Mouse (Mus musculus): ENCODE measurements around the gene Hlx. TPM values are rescaled to one million over a fixed set of nuclear protein-coding genes. Genes with fewer than 3 reads are reported as not detected.
A peak's percentile ranks its signal among the peaks of the same experiment; 100 is the strongest.

Hlx gene
- polyA plus RNA-seq, 1 experiment from 2014 or later, result 12.7 TPM

- H3K9me3 ChIP-seq (replicated peaks; ENCODE audit: low read length), result no peaks in the 10 kb centered on the region
- ATAC-seq (replicated peaks; ENCODE audit: low FRiP score, low read depth), result peak; percentile 35; the same call in 1 of the 2 replicates
- H3K36me3 ChIP-seq (ENCODE audit: insufficient read depth, low read length), result no peaks in the 10 kb centered on the region
- no peak for DNase-seq (ENCODE audit: low spot score)
- no peak for TF ChIP-seq CTCF (IDR thresholded peaks at IDR 0.05; ENCODE audit: low read depth)
- peaks cover 12% of the 10 kb centered on the region; the same call in 1 of the 2 replicates for H3K27me3 ChIP-seq (ENCODE audit: insufficient read depth, low read length)
- 0 out of 2 replicates have a peak, but pooled peaks cover 4% of the 10 kb centered on the region for H3K4me1 ChIP-seq (replicated peaks; ENCODE audit: insufficient read depth, low read length)
- no peak overlapping the region for H3K9ac ChIP-seq (ENCODE audit: low read depth, low read length)
- peak overlapping the region; percentile 12 for H3K4me2 ChIP-seq (ENCODE audit: low read length)
- WGBS, result 8% methylated on average over 9 of the region's 9 CpGs
- H3K4me3 ChIP-seq (replicated peaks; ENCODE audit: low read depth, low read length), result no peak overlapping the region
- H3K27ac ChIP-seq, result no peak overlapping the region
Observed at GRCm38 (mm10) chr1:184771891-184772249, 39.5 kb upstream of the Hlx start.

DNA sequence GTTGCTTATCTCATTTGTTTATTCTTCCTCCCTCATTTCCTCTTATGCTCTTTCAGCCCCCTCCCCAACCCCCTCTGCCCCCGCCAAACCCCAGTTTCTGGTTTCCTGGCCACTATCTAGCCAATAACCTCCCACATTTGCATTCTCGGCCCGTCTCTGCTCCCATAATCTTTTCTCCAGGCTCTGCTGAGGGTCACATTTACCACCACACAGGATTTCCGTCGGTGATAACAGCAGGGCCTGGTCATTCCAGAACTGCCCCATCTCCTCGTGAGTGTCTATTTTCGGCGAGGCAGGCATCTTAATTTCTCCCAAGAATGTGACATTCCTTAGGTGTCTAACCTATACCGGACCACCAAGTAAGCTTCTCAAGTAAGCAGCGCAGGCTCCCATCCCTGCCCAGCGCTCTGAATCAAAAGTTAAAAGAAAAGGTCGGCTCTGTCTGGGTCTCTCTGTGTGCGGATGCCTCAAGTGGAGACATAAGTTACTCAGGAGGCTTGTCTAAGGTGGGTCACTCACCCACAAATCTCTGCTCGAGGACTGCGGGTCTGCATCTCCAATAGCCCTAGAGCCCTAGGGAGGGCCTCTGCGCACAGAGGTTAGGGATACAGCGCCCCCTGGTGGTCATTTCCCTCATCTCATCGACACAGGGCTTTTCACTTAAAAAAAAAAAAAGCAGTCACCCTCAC, 38.9 kb upstream of the Hlx start:
- 0 out of 2 replicates have a peak overlapping the region, but pooled peaks have one; percentile 11 for H3K27ac ChIP-seq

DNA sequence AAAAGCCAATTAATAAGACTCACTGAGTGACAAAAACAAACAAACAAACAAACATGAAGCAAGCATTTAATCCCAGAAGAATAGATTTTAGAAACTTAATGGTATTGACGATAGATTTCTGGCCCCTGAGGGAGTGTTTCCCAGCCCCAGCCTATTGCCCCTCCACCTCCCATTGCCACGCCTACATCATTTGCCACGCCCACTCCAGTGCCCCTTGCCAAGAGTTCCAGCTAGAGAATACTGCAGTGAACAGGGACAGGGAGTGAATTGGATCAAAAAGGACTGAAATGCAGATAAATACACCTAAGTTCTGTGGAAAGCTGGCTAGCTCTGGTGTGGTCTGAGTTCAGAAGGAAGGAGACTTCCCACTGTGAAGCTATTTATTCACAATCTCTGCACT, 31.4 kb upstream of the Hlx start:
- TF ChIP-seq CTCF (IDR thresholded peaks at IDR 0.05; ENCODE audit: low read depth), result no peak
- H3K4me1 ChIP-seq (replicated peaks; ENCODE audit: insufficient read depth, low read length), result no peaks in the 10 kb centered on the region
- no peaks in the 10 kb centered on the region for H3K9me3 ChIP-seq (replicated peaks; ENCODE audit: low read length)
- no peaks in the 10 kb centered on the region for H3K27me3 ChIP-seq (ENCODE audit: insufficient read depth, low read length)
- H3K4me2 ChIP-seq (ENCODE audit: low read length), result no peak overlapping the region
- no peaks in the 10 kb centered on the region for H3K36me3 ChIP-seq (ENCODE audit: insufficient read depth, low read length)
- ATAC-seq (replicated peaks; ENCODE audit: low FRiP score, low read depth), result no peak
- no peak overlapping the region for H3K4me3 ChIP-seq (replicated peaks; ENCODE audit: low read depth, low read length)
- no peak overlapping the region for H3K9ac ChIP-seq (ENCODE audit: low read depth, low read length)
- 40% methylated on average over 3 of the region's 3 CpGs for WGBS
- no peak overlapping the region for H3K27ac ChIP-seq
- no peak for DNase-seq (ENCODE audit: low spot score)

More for the DNA sequence above, 38.9 kb upstream of the Hlx start:
- no peaks in the 10 kb centered on the region for H3K36me3 ChIP-seq (ENCODE audit: insufficient read depth, low read length)
- 0 out of 2 replicates have a peak, but pooled peaks cover 4% of the 10 kb centered on the region for H3K4me1 ChIP-seq (replicated peaks; ENCODE audit: insufficient read depth, low read length)
- DNase-seq (ENCODE audit: low spot score) (peak; percentile 88), ATAC-seq (replicated peaks; ENCODE audit: low FRiP score, low read depth) (peak; percentile 67)
- no peaks in the 10 kb centered on the region for H3K9me3 ChIP-seq (replicated peaks; ENCODE audit: low read length)
- peaks cover 7% of the 10 kb centered on the region; the same call in 1 of the 2 replicates for H3K27me3 ChIP-seq (ENCODE audit: insufficient read depth, low read length)
- 12% methylated on average over 18 of the region's 18 CpGs for WGBS
- peak; percentile 90 for TF ChIP-seq CTCF (IDR thresholded peaks at IDR 0.05; ENCODE audit: low read depth)
- no peak overlapping the region for H3K9ac ChIP-seq (ENCODE audit: low read depth, low read length)
- peak overlapping the region; percentile 8; the same call in 1 of the 2 replicates for H3K4me2 ChIP-seq (ENCODE audit: low read length)
- H3K4me3 ChIP-seq (replicated peaks; ENCODE audit: low read depth, low read length), result no peak overlapping the region

DNA sequence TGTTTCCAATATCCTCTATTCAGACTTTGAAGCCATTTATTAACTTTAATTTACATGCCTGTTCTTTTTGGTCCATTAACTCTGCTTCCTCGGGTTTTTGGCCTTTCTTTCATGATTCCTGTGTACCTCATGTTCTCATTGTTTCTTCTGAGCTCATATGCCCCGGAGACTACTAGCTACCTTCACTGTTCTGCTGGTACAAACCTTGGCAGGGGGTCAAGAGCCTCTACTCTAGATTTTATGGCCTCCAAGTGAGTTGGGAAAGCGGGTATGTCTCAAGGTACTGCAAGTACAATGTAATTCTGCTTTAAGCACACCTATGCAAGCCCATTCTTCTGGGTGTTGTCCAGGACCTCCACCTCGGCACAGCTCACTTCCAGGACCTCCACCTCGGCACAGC, 30.5 kb upstream of the Hlx start:
- Histone ChIP-seq H3K4me2 (ENCODE audit: low read length) (no peak overlapping the region), H3K9ac (ENCODE audit: low read depth, low read length) (no peak overlapping the region), H3K27me3 (ENCODE audit: insufficient read depth, low read length) (no peaks in the 10 kb centered on the region), H3K27ac (no peak overlapping the region), H3K4me1 (replicated peaks; ENCODE audit: insufficient read depth, low read length) (no peaks in the 10 kb centered on the region), H3K4me3 (replicated peaks; ENCODE audit: low read depth, low read length) (no peak overlapping the region), H3K36me3 (ENCODE audit: insufficient read depth, low read length) (no peaks in the 10 kb centered on the region), H3K9me3 (replicated peaks; ENCODE audit: low read length) (no peaks in the 10 kb centered on the region)
- 40% methylated on average over 5 of the region's 5 CpGs for WGBS
- DNase-seq (ENCODE audit: low spot score) (no peak), ATAC-seq (replicated peaks; ENCODE audit: low FRiP score, low read depth) (no peak)
- no peak for TF ChIP-seq CTCF (IDR thresholded peaks at IDR 0.05; ENCODE audit: low read depth)

DNA sequence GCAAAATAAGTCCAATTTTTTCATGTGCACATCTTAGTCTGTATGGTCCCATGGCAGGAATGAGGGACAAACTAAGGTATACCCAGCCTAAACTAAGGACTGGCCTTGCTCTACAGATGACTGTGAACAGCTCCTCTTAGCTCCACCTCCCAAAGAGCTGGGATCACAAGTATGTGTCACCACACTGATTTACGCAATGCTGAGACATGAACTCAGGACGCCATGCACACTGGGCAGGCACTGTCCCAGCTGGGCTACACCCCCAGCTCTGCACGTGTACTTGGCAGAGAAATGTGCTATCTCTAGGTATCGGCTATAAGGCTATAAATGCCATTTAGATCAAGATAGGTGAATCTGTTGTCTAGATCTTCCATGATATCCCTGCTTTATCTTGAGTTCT, 29.6 kb upstream of the Hlx start:
- no peak for DNase-seq (ENCODE audit: low spot score)
- no peak for TF ChIP-seq CTCF (IDR thresholded peaks at IDR 0.05; ENCODE audit: low read depth)
- Histone ChIP-seq H3K4me2 (ENCODE audit: low read length) (no peak overlapping the region), H3K27ac (no peak overlapping the region), H3K27me3 (ENCODE audit: insufficient read depth, low read length) (no peaks in the 10 kb centered on the region), H3K36me3 (ENCODE audit: insufficient read depth, low read length) (no peaks in the 10 kb centered on the region), H3K4me3 (replicated peaks; ENCODE audit: low read depth, low read length) (no peak overlapping the region), H3K9ac (ENCODE audit: low read depth, low read length) (no peak overlapping the region), H3K9me3 (replicated peaks; ENCODE audit: low read length) (no peaks in the 10 kb centered on the region), H3K4me1 (replicated peaks; ENCODE audit: insufficient read depth, low read length) (no peaks in the 10 kb centered on the region)
- ATAC-seq (replicated peaks; ENCODE audit: low FRiP score, low read depth), result no peak
- WGBS, result 54% methylated on average over 4 of the region's 4 CpGs

DNA sequence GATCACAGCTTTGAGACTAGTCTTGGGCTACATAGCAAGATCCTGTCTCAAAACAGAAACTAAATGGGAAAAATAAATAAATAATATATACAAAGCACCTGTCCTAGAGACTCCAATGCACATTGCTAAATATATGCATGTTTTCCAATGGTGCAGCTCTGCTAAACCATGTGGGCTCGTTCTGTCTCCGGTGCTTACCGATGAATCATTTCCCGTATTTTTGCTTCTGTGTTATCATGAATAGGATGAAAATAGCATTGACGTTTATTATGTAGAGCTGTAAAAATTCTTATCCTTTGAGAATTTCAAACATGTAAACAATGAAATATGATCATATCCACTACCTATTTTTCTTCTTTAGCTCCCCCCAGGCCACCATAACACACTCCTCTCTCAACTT, 20.3 kb upstream of the Hlx start:
- peaks cover 2% of the 10 kb centered on the region; the same call in 1 of the 2 replicates for H3K4me1 ChIP-seq (replicated peaks; ENCODE audit: insufficient read depth, low read length)
- no peak for TF ChIP-seq CTCF (IDR thresholded peaks at IDR 0.05; ENCODE audit: low read depth)
- 75% methylated on average over 5 of the region's 5 CpGs for WGBS

More for the DNA sequence above, 20.3 kb upstream of the Hlx start:
- DNase-seq (ENCODE audit: low spot score) (no peak), ATAC-seq (replicated peaks; ENCODE audit: low FRiP score, low read depth) (no peak)
- H3K27ac ChIP-seq, result no peak overlapping the region
- H3K4me2 ChIP-seq (ENCODE audit: low read length), result no peak overlapping the region
- H3K9ac ChIP-seq (ENCODE audit: low read depth, low read length), result no peak overlapping the region
- no peaks in the 10 kb centered on the region for H3K36me3 ChIP-seq (ENCODE audit: insufficient read depth, low read length)
- H3K9me3 ChIP-seq (replicated peaks; ENCODE audit: low read length), result no peaks in the 10 kb centered on the region
- H3K27me3 ChIP-seq (ENCODE audit: insufficient read depth, low read length), result no peaks in the 10 kb centered on the region
- H3K4me3 ChIP-seq (replicated peaks; ENCODE audit: low read depth, low read length), result no peak overlapping the region

All from kidney, postnatal 0 days (tissue).